Mouse (Mus musculus) thymus, postnatal 0 days (tissue): Measurements from ENCODE around the gene Tnrc6a. TPM values are rescaled to one million over a fixed set of nuclear protein-coding genes. Genes with fewer than 3 reads are reported as not detected.

Experiments used
- DNase-seq: peaks from one replicate; pipeline ENCODE4 v3.0.0-alpha.2; 2015; ENCODE audit warnings: low spot score
- polyA plus RNA-seq: library from polyadenylated mRNA; unstranded; fragments of >200 nt; fragmentation: Nextera tagmentation; extraction: Ambion mirVana; gene quantifications from 2 replicates; pipeline ENCODE4 v1.2.1, GENCODE M21; 2015

The Tnrc6a gene
- polyA plus RNA-seq, 1 experiment from 2014 or later: 94.2 TPM

- DNase-seq: no peak
Measured at GRCm38 (mm10) chr7:123187246-123187645, 63.6 kb downstream of the Tnrc6a start.

GRCm38 (mm10) chr7:123188462-123188861 lies 64.8 kb downstream of the Tnrc6a start:
- DNase-seq: no peak

GRCm38 (mm10) chr7:123189762-123190161 lies 66.1 kb downstream of the Tnrc6a start:
- no peak for DNase-seq

- no peak for DNase-seq
Measured at GRCm38 (mm10) chr7:123191731-123192130, 68.0 kb downstream of the Tnrc6a start.

- no peak for DNase-seq
Measured at GRCm38 (mm10) chr7:123193201-123193600, 69.5 kb downstream of the Tnrc6a start.

GRCm38 (mm10) chr7:123194696-123195095 lies 71.0 kb downstream of the Tnrc6a start:
- DNase-seq: no peak

GRCm38 (mm10) chr7:123196432-123196831 lies 72.7 kb downstream of the Tnrc6a start:
- no peak for DNase-seq

- no peak for DNase-seq
Measured at GRCm38 (mm10) chr7:123198695-123199094, 75.0 kb downstream of the Tnrc6a start.

- no peak for DNase-seq
Measured at GRCm38 (mm10) chr7:123199151-123199550, 75.5 kb downstream of the Tnrc6a start.

GRCm38 (mm10) chr7:123199656-123200206 lies 76.0 kb downstream of the Tnrc6a start:
- DNase-seq: no peak

- no peak for DNase-seq
Measured at GRCm38 (mm10) chr7:123200722-123201121, 77.0 kb downstream of the Tnrc6a start.

GRCm38 (mm10) chr7:123205261-123205660 lies 81.6 kb downstream of the Tnrc6a start:
- peak; percentile 55 for DNase-seq

- DNase-seq: no peak
Measured at GRCm38 (mm10) chr7:123207561-123207960, 83.9 kb downstream of the Tnrc6a start.

GRCm38 (mm10) chr7:123209864-123210263 lies 86.2 kb downstream of the Tnrc6a start:
- DNase-seq: no peak

- no peak for DNase-seq
Measured at GRCm38 (mm10) chr7:123211461-123211860, 87.8 kb downstream of the Tnrc6a start.

GRCm38 (mm10) chr7:123212316-123212715 lies 88.6 kb downstream of the Tnrc6a start:
- no peak for DNase-seq

GRCm38 (mm10) chr7:123214365-123215075 lies 90.8 kb downstream of the Tnrc6a start, which contains the start of gene Slc5a11:
Gene Slc5a11 (plus strand): TSS chr7:123214780.
- DNase-seq: no peak

- DNase-seq: no peak
Measured at GRCm38 (mm10) chr7:123215138-123215537, 91.5 kb downstream of the Tnrc6a start.

GRCm38 (mm10) chr7:123217448-123218354 lies 94.0 kb downstream of the Tnrc6a start:
- no peak for DNase-seq

- no peak for DNase-seq
Measured at GRCm38 (mm10) chr7:123218620-123219019, 94.9 kb downstream of the Tnrc6a start.

- peak; percentile 17 for DNase-seq
Measured at GRCm38 (mm10) chr7:123219781-123220632, 96.3 kb downstream of the Tnrc6a start.
